Mouse (Mus musculus) liver, postnatal 0 days (tissue): ENCODE data around the gene Sass6.

Experiments
- CTCF ChIP-seq: sonication (generic); IDR thresholded peaks from 2 replicates; pipeline ENCODE4 v1.5.1; 2016; ENCODE audit warnings: antibody characterized with exemption, low read depth
- EP300 ChIP-seq: IDR thresholded peaks from 2 replicates; pipeline ENCODE4 v1.6.1; 2016; ENCODE audit warnings: antibody characterized with exemption, low read depth, mild to moderate bottlenecking

DNA sequence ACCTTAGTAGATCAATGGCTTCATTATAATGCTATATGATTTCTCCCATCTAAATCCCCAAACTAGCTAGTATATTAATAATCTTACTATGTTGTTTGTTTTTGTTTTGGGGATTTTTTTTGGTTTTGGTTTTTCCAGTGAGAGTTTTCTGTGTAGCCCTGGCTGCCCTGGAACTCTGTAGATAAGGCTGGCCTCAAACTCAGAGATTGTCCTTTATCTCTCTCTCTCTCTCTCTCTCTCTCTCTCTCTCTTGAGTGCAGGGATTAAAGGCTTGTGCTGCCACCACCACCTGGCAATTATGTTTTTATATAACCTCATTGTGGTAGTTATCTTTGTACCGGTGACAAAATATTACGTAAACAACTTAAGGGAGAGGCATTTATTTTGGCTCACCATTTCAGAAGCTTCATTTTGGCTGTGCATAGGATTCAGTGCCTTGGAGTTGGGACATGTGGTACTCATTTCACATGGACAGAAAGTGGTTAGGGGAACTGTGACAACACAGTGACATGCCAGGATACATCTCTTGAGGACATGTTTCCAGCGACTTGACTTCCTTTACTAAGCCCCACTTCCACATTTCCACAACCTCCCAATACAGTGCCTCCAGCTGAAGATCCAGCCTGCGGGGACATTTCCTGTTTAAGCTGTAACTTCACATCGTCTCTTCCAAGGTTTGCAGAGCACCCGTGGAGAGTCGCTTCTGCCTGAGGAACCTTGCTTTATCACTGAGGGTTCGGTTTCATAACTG lies 20.7 kb downstream of the Sass6 start:
- TF ChIP-seq CTCF, result no peak
- TF ChIP-seq EP300, result no peak
